Mouse (Mus musculus): Measurements from ENCODE around the gene D17Wsu92e.

Gene D17Wsu92e

DNA sequence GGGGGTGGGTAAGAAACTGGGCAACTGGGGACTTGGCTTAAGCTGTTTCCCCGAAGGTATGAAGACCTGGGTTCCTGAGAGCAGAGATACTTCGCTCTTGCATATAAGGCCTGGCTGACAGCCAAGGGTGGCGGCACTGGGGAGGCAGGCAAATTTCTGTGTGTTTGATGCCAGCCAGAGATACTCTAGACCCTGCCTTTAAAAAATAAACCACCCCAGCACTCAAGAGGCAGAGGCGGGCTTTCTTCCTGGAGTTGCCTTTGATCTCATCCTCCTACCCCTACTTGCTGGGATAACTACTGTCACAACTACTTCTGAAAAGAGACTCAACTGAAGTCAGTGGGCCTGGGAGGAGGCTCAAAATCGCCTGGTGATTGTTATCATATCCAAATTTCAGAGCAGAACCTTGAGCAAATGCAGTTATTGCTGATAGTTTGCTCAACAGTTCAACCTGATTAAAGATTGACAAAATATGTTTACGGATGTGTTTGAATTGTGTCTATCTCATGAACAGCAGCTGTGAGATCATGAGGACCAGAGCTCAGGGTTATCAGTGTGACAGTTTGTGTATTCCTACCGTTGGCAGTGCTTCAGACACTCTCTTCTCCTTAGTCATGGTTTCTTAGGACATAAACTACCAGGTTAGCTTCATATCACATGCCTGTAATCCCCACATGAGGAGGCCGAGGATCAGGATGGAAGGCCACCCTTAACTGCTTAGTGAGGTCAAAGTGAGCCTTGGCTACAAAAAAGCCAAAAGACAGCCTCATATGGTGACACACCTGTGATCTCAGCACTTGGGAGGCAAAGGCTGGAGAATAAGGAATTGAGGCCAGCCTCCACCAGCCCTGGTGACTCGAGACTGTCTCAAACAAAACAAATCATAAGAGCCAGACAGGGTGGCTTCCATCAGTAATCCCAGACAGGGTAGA lies 1.2 kb upstream of the D17Wsu92e start:
- peak; percentile 43 for DNase-seq

- DNase-seq: peak; percentile 65
Observed at GRCm38 (mm10) chr17:27819971-27820567, 379 bp downstream of the D17Wsu92e start.

GRCm38 (mm10) chr17:27819521-27819970 lies 902 bp downstream of the D17Wsu92e start:
- DNase-seq: peak; percentile 26

- no peak for DNase-seq
Observed at GRCm38 (mm10) chr17:27819011-27819410, 1.4 kb downstream of the D17Wsu92e start.

- no peak for DNase-seq
Observed at GRCm38 (mm10) chr17:27814606-27815005, 5.8 kb downstream of the D17Wsu92e start.

DNA sequence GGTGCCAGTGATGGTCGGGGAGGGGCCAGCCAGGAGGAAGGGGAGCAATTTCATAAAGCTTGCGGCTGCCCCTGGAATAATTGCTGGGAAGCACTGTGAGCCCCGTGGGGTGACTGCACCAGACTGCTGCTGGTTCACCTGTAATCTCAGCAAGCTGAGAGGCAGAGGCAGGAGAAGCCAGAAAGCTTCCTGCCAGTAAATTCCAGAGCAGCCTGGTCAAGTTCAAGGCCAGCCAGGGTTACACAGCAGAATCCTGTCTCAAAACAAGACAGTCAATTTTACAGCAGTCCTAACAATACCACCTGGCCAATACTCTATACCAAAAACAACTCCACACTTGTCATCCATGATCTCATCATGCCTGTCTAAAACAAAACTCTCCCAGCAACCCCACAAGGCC lies 8.5 kb downstream of the D17Wsu92e start:
- no peak for DNase-seq

GRCm38 (mm10) chr17:27810569-27811331 lies 9.7 kb downstream of the D17Wsu92e start:
- no peak for DNase-seq

GRCm38 (mm10) chr17:27807542-27808078 lies 12.8 kb downstream of the D17Wsu92e start:
- no peak for DNase-seq

- DNase-seq: no peak
Observed at GRCm38 (mm10) chr17:27804803-27805770, 15.4 kb downstream of the D17Wsu92e start.

DNA sequence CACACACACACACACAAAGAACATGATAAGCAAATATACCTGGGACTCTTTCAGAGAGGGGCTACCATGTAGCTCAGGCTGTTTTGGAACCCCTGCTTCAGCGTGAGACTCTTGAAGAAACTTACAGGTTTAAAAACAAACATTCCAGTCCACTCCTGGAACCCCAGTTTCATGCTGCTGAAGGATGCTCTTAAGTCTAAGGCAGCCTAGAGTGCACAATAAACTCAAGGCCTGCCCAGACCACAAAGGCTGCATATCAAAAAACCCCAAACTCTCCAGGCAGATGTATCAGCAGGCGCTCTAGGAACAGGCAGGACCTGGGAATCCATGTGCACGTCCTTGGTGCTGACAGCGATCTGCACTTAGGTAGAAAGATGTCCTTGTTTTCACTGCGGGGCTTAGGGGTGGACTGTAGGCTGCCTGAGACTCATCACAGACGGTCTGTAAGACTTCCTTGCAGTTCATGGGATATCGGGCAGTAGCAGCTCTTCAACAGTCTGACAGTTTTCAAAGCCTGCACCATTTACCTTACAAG lies 16.2 kb downstream of the D17Wsu92e start:
- DNase-seq: no peak

- no peak for DNase-seq
Observed at GRCm38 (mm10) chr17:27803752-27804151, 16.7 kb downstream of the D17Wsu92e start.

DNA sequence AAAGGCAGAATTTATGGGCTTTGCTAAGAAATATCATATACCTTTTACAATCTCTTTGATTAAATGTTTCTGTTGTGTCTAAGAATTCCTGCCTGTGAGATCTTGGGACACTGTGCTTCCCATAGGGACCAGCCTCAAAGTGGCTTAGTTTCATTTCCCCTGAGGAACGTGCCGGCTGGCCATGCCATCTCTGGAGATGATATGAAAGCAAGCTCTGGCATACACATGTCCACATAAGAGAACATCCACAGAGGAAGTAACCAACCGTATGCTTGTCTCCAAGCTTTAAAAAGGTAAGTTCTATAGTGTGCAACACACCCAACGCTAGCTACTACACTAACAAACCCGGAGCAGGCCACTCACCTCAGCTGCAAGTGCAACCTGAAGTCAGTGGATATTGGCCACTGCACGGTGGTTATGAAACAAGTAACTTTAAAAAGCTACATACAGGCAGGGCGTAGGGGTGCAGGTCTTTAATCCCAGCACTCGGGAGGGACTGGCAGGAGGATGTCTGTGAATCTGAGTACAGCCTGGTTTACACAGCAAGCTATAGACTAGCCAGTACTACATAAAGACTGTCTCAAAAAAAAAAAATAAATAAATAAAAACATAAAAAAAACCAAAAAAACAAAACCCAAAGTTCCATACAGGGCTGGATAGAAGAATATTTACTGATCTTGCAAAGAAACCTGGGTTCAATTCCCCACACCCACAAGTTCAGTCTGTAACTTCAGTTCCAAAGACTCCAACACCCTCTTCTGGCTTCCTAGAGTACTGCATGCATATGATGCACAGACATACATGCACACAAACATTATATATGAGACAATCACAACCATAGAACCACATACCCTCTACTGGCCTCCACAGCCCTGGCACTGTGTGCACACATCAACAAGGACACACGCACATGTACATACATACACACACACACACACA lies 19.5 kb downstream of the D17Wsu92e start:
- DNase-seq: no peak

DNA sequence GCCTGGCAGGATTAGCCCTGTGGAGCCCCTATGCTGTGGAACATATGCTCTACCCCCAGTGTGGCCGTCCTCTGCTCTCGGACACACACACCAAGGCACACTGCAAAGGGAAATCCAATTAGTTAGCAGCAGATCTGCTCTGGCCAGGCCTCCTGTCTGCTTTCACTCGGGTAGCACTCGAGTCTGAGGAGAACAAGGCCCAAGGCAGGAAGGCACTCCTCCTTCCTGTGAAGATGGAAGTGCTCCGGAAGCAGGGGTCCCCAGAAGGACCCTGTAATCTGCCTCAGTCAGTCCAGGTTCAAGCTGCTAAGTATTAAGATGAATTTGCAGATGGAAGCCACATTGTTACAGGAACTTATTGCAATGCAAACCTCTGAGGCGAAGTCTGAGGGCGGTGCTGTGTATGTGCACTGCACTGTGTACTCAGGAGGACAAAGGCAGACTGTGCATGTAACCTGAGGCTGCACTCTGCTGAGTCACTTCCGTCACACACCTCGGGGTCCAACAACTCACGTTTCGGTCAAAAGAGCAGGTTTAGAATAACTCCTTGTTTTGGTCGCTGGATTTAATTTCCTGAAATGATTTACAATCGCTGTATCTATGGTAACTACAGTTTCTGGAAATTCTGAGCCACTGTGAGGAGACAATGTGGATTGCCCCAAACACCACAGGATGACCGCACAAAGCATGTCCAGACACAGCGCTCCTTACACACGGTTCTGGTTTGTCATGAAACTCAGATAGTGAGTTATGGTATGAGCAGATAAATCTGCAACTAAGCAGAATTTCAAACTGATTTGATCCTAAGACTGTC lies 20.5 kb downstream of the D17Wsu92e start:
- peak; percentile 46 for DNase-seq

DNA sequence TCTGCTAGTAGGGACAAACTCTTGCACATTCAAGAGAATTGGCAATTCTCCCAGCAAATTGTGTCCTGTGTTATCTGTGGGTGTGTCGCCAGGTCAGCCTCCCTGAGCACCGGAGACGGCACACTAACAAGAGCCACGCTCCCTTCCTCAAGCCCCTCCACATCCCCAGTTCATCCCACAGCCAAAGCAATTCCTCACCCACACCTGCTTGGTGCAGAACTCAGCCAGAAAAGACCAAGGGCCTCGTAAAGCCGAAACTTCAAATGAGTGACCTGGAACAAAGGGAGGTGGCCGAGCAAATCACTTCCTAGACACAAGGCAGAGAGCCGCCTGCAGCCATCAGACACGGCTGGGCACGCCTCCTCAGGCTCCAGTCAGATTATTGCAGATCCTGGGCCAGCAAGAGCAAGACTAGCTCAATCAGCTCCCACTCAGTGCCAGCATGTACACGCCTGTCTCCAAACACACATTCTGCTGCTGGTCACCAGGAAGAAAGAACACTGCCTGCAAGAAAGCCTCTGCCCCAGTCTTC lies 23.0 kb downstream of the D17Wsu92e start:
- DNase-seq: no peak

DNA sequence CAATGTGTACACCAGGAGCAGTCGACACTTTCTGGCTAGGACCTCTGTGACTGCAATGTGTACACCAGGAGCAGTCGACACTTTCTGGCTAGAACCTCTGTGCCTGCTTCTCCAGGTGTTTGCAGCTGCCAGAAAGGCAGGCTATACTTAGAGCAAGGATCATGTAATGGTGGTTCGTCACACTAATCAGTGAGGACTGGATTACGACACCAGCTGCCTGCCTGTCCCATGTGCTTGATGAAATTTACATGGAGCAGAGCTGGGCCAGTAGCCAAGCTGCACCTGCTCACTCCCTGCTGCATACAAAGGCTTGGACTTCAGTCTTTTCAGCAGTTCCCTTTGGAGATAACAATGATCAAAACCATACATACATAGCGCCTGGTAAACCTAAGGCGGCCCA lies 23.7 kb downstream of the D17Wsu92e start:
- DNase-seq: no peak

- no peak for DNase-seq
Observed at GRCm38 (mm10) chr17:27793144-27793543, 27.3 kb downstream of the D17Wsu92e start.

DNA sequence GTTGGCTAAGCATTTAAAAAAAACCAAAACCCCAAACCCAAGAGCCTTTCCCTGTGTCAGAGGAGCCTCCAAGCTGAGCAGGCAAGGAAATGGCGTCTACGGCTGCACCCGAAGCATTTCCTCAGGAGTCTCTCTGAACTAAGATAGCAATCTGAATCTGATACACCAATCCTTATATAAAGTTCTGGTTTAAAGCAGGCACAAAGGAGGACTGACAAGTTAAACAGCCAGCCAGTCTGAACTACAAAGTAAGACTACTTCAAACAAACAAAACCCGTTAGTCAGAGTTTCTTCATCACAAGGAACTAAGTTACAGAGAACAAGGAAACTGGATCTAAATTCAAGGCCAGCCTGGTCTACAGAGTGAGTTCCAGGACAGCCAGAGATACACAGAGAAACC lies 27.9 kb downstream of the D17Wsu92e start:
- no peak for DNase-seq

DNA sequence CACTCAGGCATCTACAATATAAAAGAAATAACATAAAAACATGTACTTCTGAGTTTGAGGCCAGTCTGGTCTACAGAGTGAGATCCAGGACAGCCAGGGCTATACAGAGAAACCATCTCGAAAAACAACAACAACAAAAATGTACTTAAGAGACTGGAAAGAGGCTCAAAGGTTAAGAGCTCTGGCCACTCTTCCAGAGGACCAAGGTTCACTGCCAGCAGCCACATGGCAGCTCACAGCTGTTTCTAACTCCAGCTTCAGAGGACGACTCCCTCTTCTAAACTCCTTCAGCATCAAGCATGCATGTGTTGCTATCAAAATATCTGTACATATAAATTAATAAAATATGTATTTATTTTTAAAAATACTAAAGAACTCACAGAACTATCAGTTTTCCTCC lies 28.9 kb downstream of the D17Wsu92e start:
- DNase-seq: no peak

- no peak for DNase-seq
Observed at GRCm38 (mm10) chr17:27790976-27791375, 29.5 kb downstream of the D17Wsu92e start.

All from thymus, postnatal 14 days (tissue).